Mouse (Mus musculus): ENCODE results near the gene Gpr33. TPM values are rescaled to one million over a fixed set of nuclear protein-coding genes. Genes with fewer than 3 reads are reported as not detected.

Gpr33 gene
- total RNA-seq, 1 experiment = not detected

DNA sequence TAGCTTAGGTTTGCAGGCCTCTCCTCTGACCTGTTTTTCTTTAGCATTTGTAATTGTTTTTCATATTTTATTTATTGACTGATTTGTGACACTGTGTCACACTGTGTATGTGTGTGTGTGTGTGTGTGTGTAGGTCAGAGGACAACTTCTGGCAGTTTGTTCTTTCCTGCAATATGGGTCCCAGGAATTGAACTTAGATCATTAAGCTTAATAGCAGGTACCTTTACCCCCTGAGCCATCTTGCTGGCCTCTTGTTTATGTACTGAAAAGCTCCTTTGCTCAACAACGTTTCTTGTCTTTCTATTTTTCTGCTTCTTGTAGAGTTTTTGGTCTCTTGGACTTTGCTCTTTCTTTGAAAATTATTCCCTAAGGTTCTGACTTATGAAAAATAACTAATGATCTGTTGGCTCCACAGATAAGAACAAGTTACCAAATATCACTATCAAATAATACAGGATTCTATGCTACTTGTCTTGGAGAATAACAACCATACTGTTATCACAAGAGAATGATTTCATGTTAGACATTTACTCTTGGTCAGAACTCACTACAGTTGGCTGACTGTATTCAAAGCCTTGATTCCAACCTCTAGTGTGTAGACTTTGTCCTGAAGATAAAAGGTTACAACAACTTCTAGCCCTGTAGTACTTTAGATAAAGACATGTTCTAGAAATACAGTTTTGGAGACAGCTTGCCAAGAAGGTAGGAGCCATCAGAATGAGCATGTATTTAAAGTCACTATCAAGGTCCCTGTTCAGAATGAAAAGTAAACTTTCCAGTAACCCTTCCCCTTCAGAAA lies 31.9 kb downstream of the Gpr33 start:
- H3K4me1 ChIP-seq (ENCODE audit: control insufficient read depth in 2 of 2, insufficient read depth in 2 of 2, low read length in 2 of 2, poor library complexity in 1 of 2) = no peaks in the 10 kb centered on the region
- no peak overlapping the region for H3K27ac ChIP-seq (ENCODE audit: insufficient read depth, low read depth, low read length, poor library complexity, severe bottlenecking)
- DNase-seq (ENCODE audit: low read depth, low spot score) = no peak
- H3K4me3 ChIP-seq (ENCODE audit: insufficient read depth in 1 of 2, low read depth in 1 of 2, low read length in 2 of 2, poor library complexity in 1 of 2, severe bottlenecking in 1 of 2) = no peak overlapping the region
- no peaks in the 10 kb centered on the region for H3K9me3 ChIP-seq (ENCODE audit: control insufficient read depth, insufficient read depth, low read depth, low read length)
- in situ Hi-C loops (cut with MboI; ENCODE audit: low sequenced_read_pairs in 2 of 2, unreplicated experiment in 2 of 2) = no loop called here
- no peak overlapping the region for H3K9ac ChIP-seq (ENCODE audit: insufficient read depth, low read depth, low read length, poor library complexity, severe bottlenecking)
- H3K36me3 ChIP-seq (ENCODE audit: control insufficient read depth, insufficient read depth, low read length, poor library complexity, severe bottlenecking) = peaks cover 10% of the 10 kb centered on the region
- TF ChIP-seq HCFC1 (IDR thresholded peaks at IDR 0.05; ENCODE audit: borderline replicate concordance, insufficient read depth, low read length) (no peak), ZC3H11A (IDR thresholded peaks at IDR 0.05; ENCODE audit: borderline replicate concordance, low read depth, low read length) (no peak), MAFK (IDR thresholded peaks at IDR 0.05; ENCODE audit: insufficient read depth, low read depth, low read length) (no peak), CHD2 (IDR thresholded peaks at IDR 0.05; ENCODE audit: low read depth, low read length) (no peak), ZNF384 (IDR thresholded peaks at IDR 0.05; ENCODE audit: low read depth, low read length) (no peak)

- Histone ChIP-seq H3K27ac (ENCODE audit: insufficient read depth, low read depth, low read length, poor library complexity, severe bottlenecking) (no peak overlapping the region), H3K4me1 (ENCODE audit: control insufficient read depth in 2 of 2, insufficient read depth in 2 of 2, low read length in 2 of 2, poor library complexity in 1 of 2) (no peaks in the 10 kb centered on the region), H3K9ac (ENCODE audit: insufficient read depth, low read depth, low read length, poor library complexity, severe bottlenecking) (no peak overlapping the region), H3K9me3 (ENCODE audit: control insufficient read depth, insufficient read depth, low read depth, low read length) (no peaks in the 10 kb centered on the region), H3K36me3 (ENCODE audit: control insufficient read depth, insufficient read depth, low read length, poor library complexity, severe bottlenecking) (no peaks in the 10 kb centered on the region), H3K4me3 (ENCODE audit: insufficient read depth in 1 of 2, low read depth in 1 of 2, low read length in 2 of 2, poor library complexity in 1 of 2, severe bottlenecking in 1 of 2) (no peak overlapping the region)
- no peak for TF ChIP-seq CHD2 (IDR thresholded peaks at IDR 0.05; ENCODE audit: low read depth, low read length)
- no peak for TF ChIP-seq ZC3H11A (IDR thresholded peaks at IDR 0.05; ENCODE audit: borderline replicate concordance, low read depth, low read length)
- no peak for TF ChIP-seq MAFK (IDR thresholded peaks at IDR 0.05; ENCODE audit: insufficient read depth, low read depth, low read length)
- DNase-seq (ENCODE audit: low read depth, low spot score) = no peak
- in situ Hi-C loops (cut with MboI; ENCODE audit: low sequenced_read_pairs in 2 of 2, unreplicated experiment in 2 of 2) = no loop called here
These were observed 37.2 kb downstream of the Gpr33 start for GRCm38 (mm10) chr12:51990629-51991028.

DNA sequence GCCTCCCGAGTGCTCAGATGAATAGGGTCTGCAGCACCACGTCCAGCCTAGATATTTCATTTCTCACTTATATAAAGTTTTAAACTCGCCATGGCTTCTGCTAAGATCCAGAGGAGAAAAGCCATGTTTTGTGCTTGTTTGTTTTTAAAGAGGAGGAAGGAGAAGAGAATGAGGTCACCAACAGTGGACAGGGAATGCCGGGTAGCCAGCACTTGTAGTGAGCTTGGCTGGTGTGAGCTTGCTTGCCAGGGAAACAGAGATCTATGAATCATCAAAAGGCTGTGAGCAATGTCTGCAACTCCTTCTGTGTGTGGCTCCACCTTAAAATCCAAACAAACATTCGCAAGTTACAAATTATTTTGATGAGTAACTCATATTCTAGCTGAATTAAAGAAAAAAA lies 39.3 kb downstream of the Gpr33 start:
- in situ Hi-C loops (cut with MboI; ENCODE audit: low sequenced_read_pairs in 2 of 2, unreplicated experiment in 2 of 2) = no loop called here
- Histone ChIP-seq H3K4me3 (ENCODE audit: insufficient read depth in 1 of 2, low read depth in 1 of 2, low read length in 2 of 2, poor library complexity in 1 of 2, severe bottlenecking in 1 of 2) (no peak overlapping the region), H3K9me3 (ENCODE audit: control insufficient read depth, insufficient read depth, low read depth, low read length) (no peaks in the 10 kb centered on the region), H3K9ac (ENCODE audit: insufficient read depth, low read depth, low read length, poor library complexity, severe bottlenecking) (no peak overlapping the region), H3K27ac (ENCODE audit: insufficient read depth, low read depth, low read length, poor library complexity, severe bottlenecking) (no peak overlapping the region), H3K36me3 (ENCODE audit: control insufficient read depth, insufficient read depth, low read length, poor library complexity, severe bottlenecking) (no peaks in the 10 kb centered on the region), H3K4me1 (ENCODE audit: control insufficient read depth in 2 of 2, insufficient read depth in 2 of 2, low read length in 2 of 2, poor library complexity in 1 of 2) (no peaks in the 10 kb centered on the region; a peak in 1 of 4 replicates)
- TF ChIP-seq CHD2 (IDR thresholded peaks at IDR 0.05; ENCODE audit: low read depth, low read length) (no peak), ZNF384 (IDR thresholded peaks at IDR 0.05; ENCODE audit: low read depth, low read length) (no peak)
- DNase-seq (ENCODE audit: low read depth, low spot score) = no peak

GRCm38 (mm10) chr12:51985826-51986225 lies 42.0 kb downstream of the Gpr33 start:
- Histone ChIP-seq H3K9me3 (ENCODE audit: control insufficient read depth, insufficient read depth, low read depth, low read length) (no peaks in the 10 kb centered on the region), H3K36me3 (ENCODE audit: control insufficient read depth, insufficient read depth, low read length, poor library complexity, severe bottlenecking) (no peaks in the 10 kb centered on the region), H3K4me1 (ENCODE audit: control insufficient read depth in 2 of 2, insufficient read depth in 2 of 2, low read length in 2 of 2, poor library complexity in 1 of 2) (peaks cover 0 to 1% of the 10 kb centered on the region in 2 experiments; a peak in 1 of 4 replicates), H3K4me3 (ENCODE audit: insufficient read depth in 1 of 2, low read depth in 1 of 2, low read length in 2 of 2, poor library complexity in 1 of 2, severe bottlenecking in 1 of 2) (no peak overlapping the region), H3K9ac (ENCODE audit: insufficient read depth, low read depth, low read length, poor library complexity, severe bottlenecking) (no peak overlapping the region), H3K27ac (ENCODE audit: insufficient read depth, low read depth, low read length, poor library complexity, severe bottlenecking) (no peak overlapping the region)
- TF ChIP-seq MAFK (IDR thresholded peaks at IDR 0.05; ENCODE audit: insufficient read depth, low read depth, low read length) = no peak
- TF ChIP-seq ZC3H11A (IDR thresholded peaks at IDR 0.05; ENCODE audit: borderline replicate concordance, low read depth, low read length) = no peak
- TF ChIP-seq ZNF384 (IDR thresholded peaks at IDR 0.05; ENCODE audit: low read depth, low read length) = no peak
- no peak for TF ChIP-seq HCFC1 (IDR thresholded peaks at IDR 0.05; ENCODE audit: borderline replicate concordance, insufficient read depth, low read length)
- TF ChIP-seq CHD2 (IDR thresholded peaks at IDR 0.05; ENCODE audit: low read depth, low read length) = no peak
- in situ Hi-C loops (cut with MboI; ENCODE audit: low sequenced_read_pairs in 2 of 2, unreplicated experiment in 2 of 2) = no loop called here
- no peak for DNase-seq (ENCODE audit: low read depth, low spot score)

Data from ES-E14 (cell line).